Mouse (Mus musculus) neural tube, embryonic 12.5 days (tissue): ENCODE measurements at regions not wholly inside any gene's neighbourhood (a gene's known extent, or its start where the extent isn't known, plus 50 kb on each side); places are given as distances from the start of the nearest gene placed in this dataset.
A peak's percentile ranks its signal among the peaks of the same experiment; 100 is the strongest.

Experiments
- ATAC-seq: fragments of 200-750 bp; cut with Nextera tagmentation; 2 replicates; pipeline ENCODE4 v1.8.0; 2017; ENCODE audit warnings: low read depth, mild to moderate bottlenecking, moderate TSS enrichment, moderate library complexity; ENCODE audit not compliant: low FRiP score
- H3K27ac ChIP-seq: fragments of 300-500 bp; sonication (generic); 2 replicates; pipeline ENCODE4 v1.5.1; 2016
- H3K27me3 ChIP-seq: fragments of 300-500 bp; sonication (generic); replicated peaks from 2 replicates; pipeline ENCODE4 v1.6.1; 2016; ENCODE audit warnings: mild to moderate bottlenecking
- H3K36me3 ChIP-seq: fragments of 300-500 bp; sonication (generic); 2 replicates; pipeline ENCODE4 v1.6.1; 2016; ENCODE audit warnings: mild to moderate bottlenecking
- H3K4me1 ChIP-seq: fragments of 300-500 bp; sonication (generic); 2 replicates; pipeline ENCODE4 v1.6.1; 2016
- H3K4me2 ChIP-seq: fragments of 300-500 bp; sonication (generic); replicated peaks from 2 replicates; pipeline ENCODE4 v1.6.1; 2016; ENCODE audit warnings: mild to moderate bottlenecking
- H3K4me3 ChIP-seq: fragments of 300-500 bp; sonication (generic); 2 replicates; pipeline ENCODE4 v1.5.1; 2016
- H3K9ac ChIP-seq: fragments of 300-500 bp; sonication (generic); 2 replicates; pipeline ENCODE4 v1.6.1; 2016; ENCODE audit warnings: mild to moderate bottlenecking
- H3K9me3 ChIP-seq: fragments of 300-500 bp; sonication (generic); 2 replicates; pipeline ENCODE4 v1.6.1; 2016; ENCODE audit warnings: mild to moderate bottlenecking
- WGBS: fragments of 180-500 bp; shearing (Covaris S2); methylation state at CpG from one replicate; pipeline ENCODE4 v1.1.7; 2016; 5-methylcytosine and 5-hydroxymethylcytosine counted together

DNA sequence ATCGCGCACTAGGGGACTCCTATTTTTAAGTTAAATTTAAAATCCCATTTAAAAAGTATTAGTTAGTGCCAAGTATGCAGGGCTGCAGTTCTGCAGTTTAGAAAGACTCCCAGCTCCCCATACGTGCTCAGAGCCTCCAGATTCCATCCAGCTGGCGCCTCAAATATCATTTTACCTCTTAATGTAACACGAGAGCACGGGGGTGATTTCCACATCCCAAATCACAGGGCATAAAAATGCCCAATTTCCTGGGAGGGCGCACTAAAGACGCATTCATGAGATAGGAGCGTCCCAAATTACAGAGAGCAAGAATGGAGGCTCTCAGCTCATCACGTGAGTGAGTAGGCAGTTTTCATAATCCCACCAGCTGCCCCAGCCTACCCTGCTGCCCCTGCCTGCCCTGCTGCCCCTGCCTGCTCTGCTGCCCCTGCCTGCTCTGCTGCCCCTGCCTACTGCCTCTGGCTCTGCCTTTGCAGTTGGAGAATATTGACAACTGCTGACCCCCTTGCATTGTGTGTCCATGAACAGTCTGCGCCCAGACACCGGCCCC is 414.1 kb downstream of the Ajap1 start:
- Histone ChIP-seq H3K27ac (no peak overlapping the region), H3K4me2 (no peak overlapping the region), H3K9ac (peak overlapping the region; percentile 1; the same call in 1 of the 2 replicates), H3K27me3 (0 out of 2 replicates have a peak, but pooled peaks cover 3% of the 10 kb centered on the region), H3K4me3 (no peak overlapping the region), H3K9me3 (no peaks in the 10 kb centered on the region), H3K36me3 (no peaks in the 10 kb centered on the region), H3K4me1 (peaks cover 11% of the 10 kb centered on the region)
- 86% methylated on average over 12 of the region's 12 CpGs for WGBS
- no peak for ATAC-seq

- H3K27me3 ChIP-seq, result 0 out of 2 replicates have a peak, but pooled peaks cover 3% of the 10 kb centered on the region
- H3K4me3 ChIP-seq, result no peak overlapping the region
- WGBS, result 71% methylated on average over 14 of the region's 14 CpGs
- H3K9me3 ChIP-seq, result peaks cover 4% of the 10 kb centered on the region; the same call in 1 of the 2 replicates
- no peak overlapping the region for H3K27ac ChIP-seq
- no peak overlapping the region for H3K9ac ChIP-seq
- no peaks in the 10 kb centered on the region; the same call in 1 of the 2 replicates for H3K4me1 ChIP-seq
- no peak overlapping the region for H3K4me2 ChIP-seq
- no peaks in the 10 kb centered on the region for H3K36me3 ChIP-seq
- no peak for ATAC-seq
These were observed 418.5 kb downstream of the Ajap1 start for GRCm38 (mm10) chr4:153064021-153064605.

- WGBS, result 54% methylated on average over 9 of the region's 9 CpGs
- 0 out of 2 replicates have a peak, but pooled peaks have one; percentile 25 for ATAC-seq
- Histone ChIP-seq H3K4me2 (no peak overlapping the region), H3K27ac (no peak overlapping the region), H3K36me3 (no peaks in the 10 kb centered on the region), H3K27me3 (no peaks in the 10 kb centered on the region), H3K9ac (no peak overlapping the region), H3K4me3 (no peak overlapping the region), H3K4me1 (no peaks in the 10 kb centered on the region; the same call in 1 of the 2 replicates), H3K9me3 (peaks cover 4% of the 10 kb centered on the region; the same call in 1 of the 2 replicates)
These were observed 419.2 kb downstream of the Ajap1 start for GRCm38 (mm10) chr4:153063402-153063801.

DNA sequence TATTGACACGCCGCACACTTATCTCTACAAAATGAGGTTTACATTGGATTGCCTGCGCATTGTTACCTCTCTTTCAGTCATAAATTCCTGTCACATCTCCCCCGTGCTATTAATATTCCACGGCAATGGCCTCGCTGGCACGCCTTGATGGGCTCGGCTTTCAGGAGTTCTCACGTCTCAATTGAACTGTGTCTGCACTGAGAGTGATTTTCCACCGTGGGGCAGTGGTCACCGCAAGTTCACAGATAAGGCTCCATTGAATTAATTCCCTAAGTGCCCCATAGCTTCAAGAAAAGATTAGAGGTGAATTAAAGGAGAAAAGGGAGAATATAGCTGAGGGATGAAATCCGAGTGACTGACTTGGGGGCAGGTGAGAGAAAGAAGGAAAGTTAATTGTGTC is 424.5 kb downstream of the Ajap1 start:
- H3K9me3 ChIP-seq, result peaks cover 4% of the 10 kb centered on the region; the same call in 1 of the 2 replicates
- H3K4me3 ChIP-seq, result no peak overlapping the region
- no peak overlapping the region for H3K27ac ChIP-seq
- no peaks in the 10 kb centered on the region for H3K36me3 ChIP-seq
- WGBS, result 75% methylated on average over 12 of the region's 12 CpGs
- H3K4me2 ChIP-seq, result no peak overlapping the region
- no peaks in the 10 kb centered on the region for H3K4me1 ChIP-seq
- no peak for ATAC-seq
- H3K9ac ChIP-seq, result no peak overlapping the region
- H3K27me3 ChIP-seq, result no peaks in the 10 kb centered on the region

GRCm38 (mm10) chr4:153023711-153024110 is 458.9 kb downstream of the Ajap1 start:
- Histone ChIP-seq H3K4me3 (no peak overlapping the region), H3K4me1 (peaks cover 9% of the 10 kb centered on the region), H3K4me2 (no peak overlapping the region), H3K27me3 (no peaks in the 10 kb centered on the region), H3K36me3 (no peaks in the 10 kb centered on the region), H3K9ac (no peak overlapping the region), H3K9me3 (no peaks in the 10 kb centered on the region), H3K27ac (no peak overlapping the region)
- ATAC-seq, result no peak

DNA sequence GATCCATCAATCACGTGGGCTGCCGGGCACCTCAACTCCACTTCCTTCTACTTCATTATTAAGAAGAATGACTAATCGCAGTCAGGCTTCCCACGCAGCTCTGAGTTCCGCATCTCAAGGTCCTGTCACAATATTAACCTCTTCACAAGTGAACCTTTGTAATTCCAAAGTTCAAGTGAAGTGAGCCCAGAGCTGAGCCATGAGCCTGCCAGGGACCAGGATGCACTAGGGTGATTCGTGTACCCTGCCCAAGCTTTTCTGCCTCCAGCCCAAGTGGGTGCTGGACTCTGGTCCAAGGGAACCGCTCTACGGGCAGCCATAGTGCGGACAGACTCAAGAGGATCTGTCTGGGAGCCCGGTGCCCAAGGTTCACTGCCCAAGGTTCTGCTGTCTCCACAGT is 463.4 kb downstream of the Ajap1 start:
- peak overlapping the region; percentile 38; the same call in 1 of the 2 replicates for H3K4me2 ChIP-seq
- H3K27ac ChIP-seq, result no peak overlapping the region
- H3K9ac ChIP-seq, result no peak overlapping the region

DNA sequence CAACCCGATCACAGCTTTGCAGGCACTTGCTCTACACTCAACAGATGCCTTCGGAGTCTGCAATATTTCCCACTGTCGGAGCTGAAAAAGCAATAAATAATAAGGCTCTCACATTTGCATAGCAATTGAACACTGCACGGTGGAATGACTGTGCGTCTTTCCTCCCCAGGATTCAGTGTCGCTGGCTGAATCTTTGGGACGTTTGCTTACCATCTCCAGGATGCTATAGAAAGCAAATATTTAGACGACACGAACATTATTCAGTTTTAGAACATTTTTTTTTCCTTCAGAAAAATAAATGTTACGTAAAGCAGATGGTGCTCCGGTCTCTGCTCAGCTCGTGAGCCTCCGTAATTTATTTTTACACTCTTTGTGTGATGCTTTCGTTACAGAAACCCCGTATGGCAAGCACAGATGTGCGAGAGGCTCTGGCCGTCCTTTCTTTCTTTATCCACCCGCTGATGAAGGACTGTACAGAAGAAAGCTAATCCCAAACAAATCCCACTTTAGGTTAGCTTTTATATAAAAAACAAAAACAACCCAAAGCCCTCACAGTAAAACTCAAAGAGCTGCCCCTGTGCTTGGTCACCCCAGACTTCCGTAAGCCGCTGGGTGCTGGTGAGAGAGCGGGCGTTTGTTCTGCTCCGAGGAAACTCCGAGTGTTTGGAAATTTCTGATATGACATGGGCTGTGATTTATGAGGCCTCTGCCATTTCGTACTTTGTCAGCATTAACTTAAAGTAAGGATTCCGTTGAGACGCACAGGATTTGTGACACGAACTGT is 464.3 kb downstream of the Ajap1 start:
- Histone ChIP-seq H3K9ac (0 out of 2 replicates have a peak overlapping the region, but pooled peaks have one; percentile 13), H3K27ac (no peak overlapping the region), H3K4me3 (no peak overlapping the region), H3K9me3 (no peaks in the 10 kb centered on the region), H3K4me1 (peaks cover 13% of the 10 kb centered on the region), H3K4me2 (peak overlapping the region; percentile 38), H3K36me3 (no peaks in the 10 kb centered on the region), H3K27me3 (no peaks in the 10 kb centered on the region)
- 44% methylated on average over 28 of the region's 28 CpGs for WGBS
- ATAC-seq, result no peak

More for the DNA sequence above, 463.4 kb downstream of the Ajap1 start:
- H3K27me3 ChIP-seq, result no peaks in the 10 kb centered on the region
- peaks cover 13% of the 10 kb centered on the region for H3K4me1 ChIP-seq
- H3K36me3 ChIP-seq, result no peaks in the 10 kb centered on the region
- ATAC-seq, result no peak
- 76% methylated on average over 10 of the region's 10 CpGs for WGBS
- no peak overlapping the region for H3K4me3 ChIP-seq
- H3K9me3 ChIP-seq, result no peaks in the 10 kb centered on the region

DNA sequence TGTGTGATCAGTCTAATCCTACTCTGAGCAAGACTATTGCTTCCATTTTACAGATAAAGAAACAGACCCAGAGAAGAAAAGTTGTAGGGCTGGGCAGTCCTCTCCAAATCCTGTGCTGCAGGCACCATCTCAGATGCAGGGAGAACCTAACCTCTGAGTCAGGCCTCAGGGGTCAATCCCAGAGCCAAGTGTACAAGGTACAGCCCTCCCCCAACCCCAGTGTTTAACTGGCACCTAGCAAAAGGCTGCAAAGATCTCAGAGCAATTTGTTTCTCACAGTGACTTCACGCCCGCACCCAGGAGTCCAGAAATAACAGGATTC is 464.8 kb downstream of the Ajap1 start:
- H3K27ac ChIP-seq, result no peak overlapping the region
- no peaks in the 10 kb centered on the region for H3K9me3 ChIP-seq
- H3K4me2 ChIP-seq, result peak overlapping the region; percentile 38; the same call in 1 of the 2 replicates
- no peaks in the 10 kb centered on the region for H3K36me3 ChIP-seq
- no peaks in the 10 kb centered on the region for H3K27me3 ChIP-seq
- H3K4me3 ChIP-seq, result no peak overlapping the region
- peak; percentile 44; the same call in 1 of the 2 replicates for ATAC-seq
- H3K9ac ChIP-seq, result no peak overlapping the region
- 58% methylated on average over 2 of the region's 2 CpGs for WGBS
- H3K4me1 ChIP-seq, result peaks cover 13% of the 10 kb centered on the region

DNA sequence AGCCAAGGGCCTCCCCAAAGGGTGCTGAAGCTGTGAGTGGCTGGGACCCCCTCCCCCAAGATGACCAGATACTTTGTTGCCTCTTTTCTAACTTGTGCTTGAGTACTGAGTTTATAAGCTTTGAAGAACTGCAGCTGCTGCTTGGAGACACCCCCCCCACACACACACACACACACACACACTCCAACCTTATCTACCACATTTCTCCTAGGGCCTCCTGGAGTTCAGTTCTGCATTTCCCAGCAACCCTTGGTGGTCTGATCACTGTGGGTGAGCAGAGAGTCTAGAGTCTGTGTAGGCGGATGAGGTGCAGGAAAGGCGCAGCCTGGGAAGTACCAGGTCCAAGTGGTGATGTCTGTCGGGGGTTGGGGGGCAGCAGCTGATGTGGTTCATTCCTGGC is 479.3 kb downstream of the Ajap1 start:
- Histone ChIP-seq H3K4me1 (no peaks in the 10 kb centered on the region), H3K36me3 (no peaks in the 10 kb centered on the region), H3K27ac (no peak overlapping the region), H3K4me2 (no peak overlapping the region), H3K27me3 (no peaks in the 10 kb centered on the region), H3K9me3 (no peaks in the 10 kb centered on the region), H3K4me3 (no peak overlapping the region), H3K9ac (no peak overlapping the region)
- WGBS, result 84% methylated on average over 3 of the region's 3 CpGs
- no peak for ATAC-seq

GRCm38 (mm10) chr4:153002516-153002915 is 480.1 kb downstream of the Ajap1 start:
- H3K27me3 ChIP-seq, result no peaks in the 10 kb centered on the region
- no peaks in the 10 kb centered on the region for H3K36me3 ChIP-seq
- no peaks in the 10 kb centered on the region for H3K4me1 ChIP-seq
- no peak overlapping the region for H3K4me3 ChIP-seq
- H3K9me3 ChIP-seq, result no peaks in the 10 kb centered on the region
- H3K9ac ChIP-seq, result no peak overlapping the region
- H3K27ac ChIP-seq, result no peak overlapping the region
- no peak for ATAC-seq
- 82% methylated on average over 4 of the region's 4 CpGs for WGBS
- no peak overlapping the region for H3K4me2 ChIP-seq

DNA sequence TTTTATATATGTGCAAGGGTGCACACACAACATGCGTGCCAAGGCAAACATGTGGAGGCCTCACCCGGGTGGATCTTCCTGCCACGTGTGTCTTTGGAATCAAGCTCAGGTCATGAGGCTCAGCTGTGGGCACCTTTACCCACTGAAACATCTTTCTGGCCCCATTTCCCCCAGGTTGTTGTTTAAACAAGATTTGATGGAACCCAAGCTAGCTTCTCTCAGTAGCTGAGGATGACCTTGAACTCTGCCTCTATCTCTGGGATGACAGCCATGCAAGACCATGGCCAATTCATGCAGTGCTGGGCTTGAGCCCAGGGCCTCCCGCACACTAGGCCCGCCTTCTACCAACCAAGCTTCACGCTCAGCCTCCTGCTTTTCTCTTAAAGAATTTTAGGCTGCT is 480.9 kb downstream of the Ajap1 start:
- no peaks in the 10 kb centered on the region for H3K9me3 ChIP-seq
- no peak overlapping the region for H3K9ac ChIP-seq
- 89% methylated on average over 6 of the region's 6 CpGs for WGBS
- no peak for ATAC-seq
- no peak overlapping the region for H3K4me3 ChIP-seq
- no peaks in the 10 kb centered on the region for H3K4me1 ChIP-seq
- H3K27ac ChIP-seq, result no peak overlapping the region
- H3K27me3 ChIP-seq, result no peaks in the 10 kb centered on the region
- no peaks in the 10 kb centered on the region for H3K36me3 ChIP-seq
- no peak overlapping the region for H3K4me2 ChIP-seq

DNA sequence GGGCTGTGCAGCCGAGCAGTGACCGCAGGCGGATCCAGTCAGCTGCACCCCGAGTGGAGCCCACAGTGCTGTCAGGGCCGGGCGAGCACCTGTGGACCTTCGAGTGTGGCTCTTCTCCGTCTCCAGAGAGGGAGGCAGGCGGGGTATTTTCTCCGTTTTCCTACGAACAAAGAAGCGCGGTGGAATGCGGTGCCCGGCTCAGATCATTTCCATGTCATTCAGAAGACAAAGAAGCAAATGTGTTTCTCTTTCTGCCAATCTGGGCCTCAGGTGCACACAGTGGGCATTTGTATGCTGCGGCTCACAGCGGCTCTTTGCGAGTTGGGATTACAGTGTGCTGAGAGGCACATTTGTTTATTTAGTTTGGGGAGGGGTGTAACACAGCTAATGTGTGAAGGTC is 483.1 kb downstream of the Ajap1 start:
- no peak for ATAC-seq
- Histone ChIP-seq H3K36me3 (no peaks in the 10 kb centered on the region), H3K4me1 (no peaks in the 10 kb centered on the region), H3K9ac (no peak overlapping the region), H3K27ac (no peak overlapping the region), H3K9me3 (no peaks in the 10 kb centered on the region), H3K4me2 (no peak overlapping the region), H3K27me3 (no peaks in the 10 kb centered on the region), H3K4me3 (no peak overlapping the region)
- WGBS, result 58% methylated on average over 18 of the region's 18 CpGs
